Mouse (Mus musculus) liver, adult 2 months (tissue): ENCODE results near the gene Trmt112.

Experiments used
- CTCF ChIP-seq: fragments of 200-500 bp; IDR thresholded peaks from 2 replicates; pipeline ENCODE4 v1.5.1; 2011; ENCODE audit warnings: low read depth, low read length, control low read depth
- POLR2A ChIP-seq: fragments of 200-500 bp; IDR thresholded peaks from 2 replicates; pipeline ENCODE4 v1.6.1; 2011; ENCODE audit warnings: low read length, control low read depth; ENCODE audit not compliant: insufficient read depth; ENCODE audit errors: extremely low read depth

GRCm38 (mm10) chr19:6907811-6908540 lies 1.5 kb upstream of the Trmt112 start:
- TF ChIP-seq POLR2A = no peak
- TF ChIP-seq CTCF = 0 out of 2 replicates have a peak, but pooled peaks have one; percentile 5
